Mouse (Mus musculus): Measurements from ENCODE around the gene Bsn.
"Not testable (repeated sequence)": the region's sequence is repeated elsewhere in the genome, so short reads cannot be mapped to it uniquely, and the experiment has no call there.

The Bsn gene

DNA sequence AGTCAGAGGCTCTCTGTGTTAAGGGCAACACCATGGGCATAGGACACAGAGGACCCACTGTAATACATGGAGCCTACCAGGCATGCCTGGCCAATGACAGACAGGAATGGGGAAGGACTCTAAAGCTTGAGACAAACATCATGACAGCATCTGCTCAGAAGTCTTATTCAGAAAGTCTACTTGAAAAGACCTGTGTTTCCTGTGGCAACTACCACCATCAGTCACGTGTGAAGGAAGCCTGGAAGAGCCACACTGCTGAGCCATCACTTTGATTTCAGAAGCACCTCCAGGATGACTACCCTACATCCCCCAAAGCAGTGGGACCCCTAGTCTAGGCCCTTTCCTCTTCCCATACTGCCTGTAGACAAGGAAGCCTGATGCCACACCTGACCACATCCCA, 39.7 kb downstream of the Bsn start:
- DNase-seq (ENCODE audit: low spot score in 2 of 2): no peak

DNA sequence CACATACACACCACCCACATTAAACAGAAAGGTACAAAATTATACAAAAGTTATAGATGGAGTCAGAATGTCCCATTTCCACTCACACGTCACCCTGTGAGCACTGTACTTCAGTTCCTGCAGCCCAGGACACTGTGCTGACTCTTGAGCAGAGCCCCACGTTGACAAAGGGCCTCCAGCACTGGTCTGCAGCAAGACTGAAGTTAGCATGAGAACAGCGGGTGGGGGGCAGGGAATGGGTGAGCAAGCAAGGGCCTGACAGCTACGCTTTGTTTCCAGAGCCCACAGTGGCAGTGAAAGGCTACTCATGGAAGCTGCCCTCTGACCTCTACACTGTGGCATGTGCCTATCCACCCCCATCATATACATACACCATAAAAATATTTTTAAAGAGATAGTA, 40.4 kb downstream of the Bsn start:
- DNase-seq (ENCODE audit: low spot score in 2 of 2): no peak

DNA sequence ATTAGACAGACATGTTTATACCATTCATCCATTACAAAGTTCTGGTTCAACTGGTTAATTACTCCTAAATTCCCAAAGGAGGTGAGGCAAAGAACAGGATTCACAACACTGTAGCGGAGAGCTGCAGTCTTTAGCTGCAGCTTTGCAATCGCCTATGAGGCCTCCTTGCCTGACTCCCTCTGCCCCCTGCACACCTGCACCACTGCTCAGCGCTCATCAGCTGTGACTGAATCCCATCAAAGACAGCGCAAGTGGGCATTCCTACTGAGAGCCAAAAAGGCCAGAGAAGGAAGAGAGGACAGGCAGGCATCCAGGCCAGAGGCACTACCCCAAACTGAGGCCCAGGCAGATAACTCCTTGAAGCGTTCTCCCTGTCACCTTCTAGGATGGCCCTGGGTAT, 42.6 kb downstream of the Bsn start:
- no peak for DNase-seq (ENCODE audit: low spot score in 2 of 2)

DNA sequence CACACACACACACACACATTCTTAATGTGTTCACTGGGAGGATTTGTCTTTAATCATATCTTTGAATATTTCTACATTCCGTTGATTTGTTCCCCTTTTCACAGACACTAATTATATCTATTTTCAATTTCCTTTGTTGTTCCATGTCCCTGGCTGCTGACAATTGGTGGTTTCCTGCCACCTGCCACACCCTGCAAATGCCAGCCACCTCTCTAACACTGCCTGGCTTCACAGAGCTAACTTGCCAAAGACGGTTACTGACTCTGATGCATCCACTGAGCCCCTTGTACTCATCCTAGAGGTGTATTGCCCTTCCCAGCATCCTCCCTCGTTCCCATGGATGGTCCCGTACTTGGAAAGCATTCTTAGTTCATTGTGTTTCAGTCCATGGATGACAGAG, 43.7 kb downstream of the Bsn start:
- DNase-seq (ENCODE audit: low spot score in 2 of 2): no peak

DNA sequence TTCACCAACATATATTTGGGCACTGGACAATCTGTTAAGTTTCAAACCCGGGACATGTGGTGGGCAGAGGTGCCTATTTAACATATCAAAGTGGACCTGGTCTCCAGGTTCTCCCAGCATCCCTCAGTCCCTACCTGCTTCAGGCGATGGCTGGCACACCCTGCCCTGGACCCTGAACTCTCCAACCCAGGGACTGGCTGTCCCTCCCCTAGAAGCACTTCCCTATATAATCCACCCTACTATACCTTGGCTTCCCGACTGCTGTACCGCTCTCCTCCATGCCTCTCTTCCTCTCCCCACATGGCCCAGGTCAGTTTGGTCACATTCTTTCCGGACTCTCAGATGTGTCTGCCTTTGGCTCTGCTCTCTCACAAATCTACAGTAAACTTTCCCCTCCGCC, 44.4 kb downstream of the Bsn start:
- DNase-seq (ENCODE audit: low spot score in 2 of 2): no peak

DNA sequence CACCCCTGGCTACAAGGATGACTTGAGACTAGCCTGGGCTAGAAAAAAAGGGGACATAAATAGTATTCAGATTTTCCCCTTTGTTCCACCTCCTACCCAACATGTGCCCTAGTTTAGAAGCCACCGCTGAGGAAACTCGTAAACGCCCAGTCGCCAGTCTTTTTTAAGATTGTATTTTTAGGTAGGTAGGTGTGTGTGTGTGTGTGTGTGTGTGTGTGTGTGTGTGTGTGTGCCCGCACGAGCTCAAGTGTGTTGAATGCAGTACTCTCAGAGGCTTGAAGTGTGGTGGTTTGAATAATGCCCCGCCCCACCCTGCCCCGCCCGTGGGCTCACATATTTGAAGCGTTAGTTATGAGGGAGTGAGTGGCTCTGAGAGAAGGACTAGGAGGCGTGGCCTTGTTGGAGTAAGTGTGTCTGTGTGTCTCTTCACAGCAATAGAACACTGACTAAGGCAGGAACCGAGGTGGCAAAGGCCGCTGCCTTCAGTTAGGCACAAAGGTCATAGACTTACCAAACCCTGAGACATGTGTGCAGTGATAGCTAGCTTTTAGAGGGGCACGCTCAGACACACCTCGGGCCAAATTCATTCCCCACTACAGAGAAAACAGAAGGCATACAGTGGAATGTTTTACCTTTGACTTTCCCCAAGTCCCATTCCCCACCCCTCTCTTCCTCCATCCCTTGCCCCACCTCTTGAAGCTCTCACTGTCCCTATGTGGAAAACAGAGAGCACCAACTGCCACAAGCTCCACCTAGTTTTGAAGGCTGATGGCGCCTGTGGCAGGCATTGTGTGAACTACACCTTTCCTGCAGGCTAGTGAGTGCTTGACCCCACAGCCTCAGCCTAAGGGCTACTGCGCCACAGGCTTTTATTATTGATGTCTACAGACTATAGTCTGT, 45.6 kb downstream of the Bsn start:
- DNase-seq (ENCODE audit: low spot score in 2 of 2): no peak

DNA sequence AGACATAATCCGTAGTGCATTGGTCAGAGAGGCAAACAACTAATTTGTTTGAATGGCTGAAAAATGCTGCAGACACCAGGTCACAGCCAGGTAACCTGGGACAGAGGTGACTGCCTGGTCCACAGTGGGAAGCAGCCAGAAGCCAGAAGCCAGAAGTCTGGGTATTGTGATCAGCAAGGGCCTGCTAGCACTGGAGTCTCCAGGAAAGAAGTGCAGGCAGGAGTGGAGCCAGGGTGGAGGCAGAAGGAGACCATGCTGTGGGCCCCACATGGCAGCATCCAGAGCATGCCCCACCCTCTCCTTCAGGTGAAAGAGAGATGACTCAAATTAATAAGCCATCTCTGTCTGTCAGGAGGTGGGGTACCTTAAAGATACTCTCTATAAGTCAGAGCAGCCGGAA, 46.7 kb downstream of the Bsn start:
- DNase-seq (ENCODE audit: low spot score in 2 of 2): no peak

DNA sequence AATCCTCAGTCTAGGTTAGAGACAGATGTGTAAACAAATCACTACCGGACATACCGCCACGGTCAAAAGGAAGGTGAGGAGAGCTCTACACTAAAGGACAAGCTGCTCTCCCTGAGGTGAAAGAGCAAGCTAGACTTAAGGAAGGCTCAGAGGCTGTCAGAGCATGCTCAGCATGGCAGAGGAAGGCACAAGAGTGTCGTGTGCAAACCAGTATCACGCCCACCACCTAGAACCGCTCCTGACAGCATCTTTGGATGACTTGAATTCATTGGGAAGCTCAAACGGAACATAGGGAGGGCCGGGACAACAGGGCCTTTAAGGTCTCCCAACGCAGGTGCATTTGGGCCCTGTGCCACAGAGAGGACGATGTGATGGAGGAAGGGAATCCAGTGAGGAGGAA, 48.8 kb downstream of the Bsn start:
- DNase-seq (ENCODE audit: low spot score in 2 of 2): no peak

DNA sequence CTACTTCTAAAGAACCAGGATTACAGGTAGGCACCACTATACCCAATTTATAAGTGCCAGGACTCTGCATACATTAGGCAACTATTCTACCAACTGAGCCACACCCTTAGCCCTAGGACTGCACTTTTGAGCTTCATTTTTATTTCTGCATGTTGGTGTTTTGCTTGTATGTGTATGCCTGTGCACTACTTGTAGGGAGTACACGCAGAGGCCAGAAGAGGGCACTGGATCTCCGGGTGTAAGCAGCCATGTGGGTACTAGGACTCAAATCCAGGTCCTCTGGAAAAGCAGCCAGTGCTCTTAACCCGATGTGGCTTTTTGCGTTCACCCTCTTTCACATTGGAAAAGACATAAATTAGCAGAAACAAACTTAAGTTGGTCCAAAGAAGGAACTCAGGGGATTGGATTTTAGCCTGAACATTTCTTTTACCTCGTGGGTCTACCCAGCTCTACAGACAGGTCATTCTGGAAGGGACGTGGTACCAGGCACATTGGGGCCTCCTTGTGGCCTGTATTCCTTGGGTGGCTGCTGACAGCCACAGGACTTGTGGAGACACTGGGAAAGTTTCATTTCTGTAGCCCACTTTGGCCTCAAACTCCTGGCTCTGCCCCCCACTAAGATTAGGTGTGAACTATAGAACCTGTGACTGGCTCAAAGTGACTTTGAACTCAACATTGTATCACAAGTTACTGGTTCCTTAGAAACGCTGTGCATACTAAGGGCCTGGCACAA, 50.1 kb downstream of the Bsn start:
- DNase-seq (ENCODE audit: low spot score in 2 of 2): no peak

DNA sequence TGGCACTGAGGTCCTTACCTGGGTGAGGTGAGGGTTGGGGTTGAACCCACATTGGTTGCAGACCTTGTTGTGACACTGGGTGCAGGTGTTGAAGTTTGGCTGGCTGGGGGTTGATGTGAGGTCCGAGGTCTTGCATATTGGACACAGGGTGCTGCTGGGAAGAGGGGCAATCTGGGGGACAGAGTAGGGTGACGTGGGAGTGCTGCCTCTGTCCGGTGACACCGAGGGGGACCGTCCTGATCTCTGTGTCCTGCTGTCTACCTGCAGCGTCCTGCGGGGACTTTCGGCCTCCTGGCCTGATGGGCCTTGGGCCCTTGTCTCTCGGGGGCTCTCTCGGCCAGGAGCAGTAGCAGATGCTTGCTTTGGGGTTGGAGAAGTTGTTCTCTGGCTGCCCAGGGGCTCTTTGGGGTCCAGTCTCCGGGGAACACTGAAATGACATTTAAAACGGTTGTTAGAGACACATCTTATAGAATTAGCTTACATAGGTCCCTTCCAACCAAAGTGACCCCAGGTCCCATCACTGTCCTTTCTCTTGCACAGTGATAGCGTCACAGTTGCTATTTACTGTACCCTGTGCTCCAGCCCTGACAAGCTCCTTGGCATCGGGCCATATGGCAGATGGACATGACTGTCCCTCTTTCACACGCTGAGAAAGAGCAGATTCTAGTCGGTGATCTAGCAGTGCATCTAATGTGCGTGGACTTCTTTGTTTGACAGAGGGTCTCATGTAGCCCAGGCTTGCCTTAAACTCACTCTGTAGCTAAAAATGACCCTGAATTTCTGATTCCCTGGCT, 50.8 kb downstream of the Bsn start:
- DNase-seq (ENCODE audit: low spot score in 2 of 2): no peak

DNA sequence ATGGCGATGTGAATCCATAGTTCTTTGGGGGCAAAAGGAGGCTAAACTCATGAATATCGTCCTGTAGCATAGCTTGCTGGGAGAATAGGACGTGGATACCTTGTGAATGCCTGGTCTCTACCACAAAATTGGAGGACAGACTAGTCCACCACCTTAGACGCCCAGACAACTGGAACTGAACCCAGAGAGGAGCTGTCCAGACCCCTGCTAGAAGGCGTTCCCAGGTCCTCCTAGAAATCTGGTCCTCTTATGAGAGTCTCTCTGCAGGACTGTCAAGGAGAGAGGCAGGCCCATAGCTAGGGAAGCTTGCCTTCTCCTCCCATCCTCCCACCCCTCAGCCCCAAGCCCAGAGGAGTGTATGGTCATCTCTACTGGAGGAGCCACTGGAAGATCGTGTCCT, 52.1 kb downstream of the Bsn start:
- no peak for DNase-seq (ENCODE audit: low spot score in 2 of 2)

DNA sequence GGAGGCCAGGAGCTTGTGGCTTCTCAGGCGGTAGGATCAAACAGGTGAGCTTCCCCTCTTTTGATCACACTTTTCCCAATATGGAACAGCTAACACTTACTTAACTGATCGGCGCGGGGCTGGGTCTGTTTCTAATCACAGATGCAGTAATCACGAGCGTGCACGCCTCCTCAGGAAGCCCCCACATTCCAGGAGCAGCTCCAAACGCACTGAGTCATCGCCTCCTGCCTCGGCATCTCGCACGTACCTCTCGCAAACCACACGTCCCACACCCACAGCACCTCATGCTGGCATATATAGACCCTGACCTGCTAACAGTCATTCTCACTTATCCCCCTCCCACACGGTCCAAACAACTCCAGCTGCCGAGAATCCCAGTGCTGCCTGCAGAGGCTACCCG, 52.7 kb downstream of the Bsn start:
- DNase-seq (ENCODE audit: low spot score in 2 of 2): no peak

DNA sequence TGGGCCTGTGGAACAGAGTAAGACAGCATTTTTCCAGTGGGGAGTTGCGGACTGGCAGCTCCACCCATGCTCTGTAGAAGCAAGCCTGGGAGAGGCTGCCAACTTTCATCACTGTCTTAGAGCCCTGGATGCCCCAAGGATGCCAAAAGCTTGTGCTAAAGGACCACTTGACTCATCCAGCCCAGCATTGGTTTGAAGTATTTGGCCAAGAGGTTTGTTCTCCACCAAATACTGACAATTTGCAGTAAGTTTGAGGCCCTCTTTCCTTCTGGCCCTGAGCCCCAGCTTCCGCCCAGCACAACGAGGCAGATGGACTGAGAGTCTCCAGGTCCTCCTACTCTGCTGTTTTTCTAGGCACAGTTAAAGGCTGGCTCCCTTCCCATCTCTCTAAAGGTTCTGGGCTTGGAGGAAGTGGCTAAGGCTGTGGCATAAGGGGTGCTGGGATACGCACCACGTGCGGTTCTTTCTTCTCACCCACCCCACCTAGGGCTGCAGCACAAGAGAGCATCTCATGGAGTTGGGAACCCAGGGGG, 53.2 kb downstream of the Bsn start:
- no peak for DNase-seq (ENCODE audit: low spot score in 2 of 2)

DNA sequence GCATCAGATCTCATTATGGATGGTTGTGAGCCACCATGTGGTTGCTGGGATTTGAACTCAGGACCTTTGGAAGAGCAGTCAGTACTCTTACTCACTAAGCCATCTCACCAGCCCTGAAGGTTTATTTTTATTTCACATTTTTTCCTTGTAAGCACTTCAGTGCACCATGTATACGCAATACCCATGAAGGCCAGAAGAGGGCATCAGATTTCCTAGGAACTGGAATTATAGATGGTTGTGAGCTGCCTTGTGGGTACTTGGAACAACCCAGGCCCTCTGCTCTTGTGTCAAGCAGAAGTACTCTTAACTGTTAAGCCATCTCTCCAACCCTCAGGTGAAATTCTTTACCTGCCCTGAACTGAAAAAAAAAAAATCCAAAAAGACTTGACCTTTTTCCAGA, 54.0 kb downstream of the Bsn start:
- DNase-seq (ENCODE audit: low spot score in 2 of 2): peak in 1 of 2 experiments; percentile 26

DNA sequence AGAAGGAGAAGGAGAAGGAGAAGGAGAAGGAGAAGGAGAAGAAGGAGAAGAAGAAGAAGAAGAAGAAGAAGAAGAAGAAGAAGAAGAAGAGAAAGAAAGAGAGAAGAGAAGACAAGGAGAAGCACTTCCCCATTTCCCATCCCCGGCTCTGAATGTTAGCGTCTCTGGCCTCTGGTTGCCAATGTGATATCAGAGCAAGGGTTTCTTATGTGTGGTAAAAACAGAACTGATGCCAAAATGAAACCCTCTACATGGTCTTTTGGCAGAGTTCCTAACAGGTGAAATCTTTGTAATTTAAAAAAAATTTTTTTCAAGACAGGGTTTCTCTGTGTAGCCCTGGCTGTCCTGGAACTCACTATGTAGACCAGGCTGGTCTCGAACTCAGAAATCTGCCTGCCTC, 54.5 kb downstream of the Bsn start:
- DNase-seq (ENCODE audit: low spot score in 2 of 2): not testable (repeated sequence)

DNA sequence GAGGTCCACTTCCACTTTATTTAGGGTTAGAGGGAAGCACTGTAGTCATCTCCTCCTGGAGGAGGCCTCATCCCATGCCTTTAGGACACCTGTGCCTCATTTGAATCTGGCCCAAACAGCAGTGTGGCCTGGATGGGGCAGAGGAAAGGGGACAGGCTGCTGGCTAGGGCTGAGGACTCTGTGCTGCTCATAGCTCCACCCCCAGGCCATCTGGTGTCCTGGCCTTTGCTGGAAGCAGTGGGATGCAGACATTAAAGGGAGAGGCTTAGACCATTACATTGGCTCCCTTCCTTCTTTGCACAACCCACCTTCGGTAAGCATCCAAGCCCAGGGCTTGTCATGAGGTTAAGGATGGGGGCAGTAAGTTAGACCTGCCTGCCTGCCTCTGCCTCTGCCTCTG, 56.7 kb downstream of the Bsn start:
- DNase-seq (ENCODE audit: low spot score in 2 of 2): no peak

DNA sequence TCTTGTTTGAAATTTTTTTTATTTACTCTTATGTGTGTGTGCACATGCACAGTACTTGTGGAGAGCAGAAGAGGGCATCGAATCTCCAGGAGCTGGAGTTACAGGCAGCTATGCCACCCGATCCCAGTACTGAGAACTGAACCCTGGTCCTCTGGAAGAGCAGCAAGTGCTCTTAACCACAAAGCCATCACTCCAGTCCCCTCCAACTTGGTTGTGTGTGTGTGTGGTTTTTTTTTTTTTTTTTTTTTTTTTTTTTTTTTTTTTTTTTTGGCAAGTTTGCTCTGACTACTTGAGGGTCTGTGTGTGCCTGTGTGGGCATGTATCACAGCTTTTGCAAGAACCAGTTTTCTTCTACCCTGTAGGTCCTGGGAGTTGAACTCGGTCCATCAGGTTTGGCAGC, 57.8 kb downstream of the Bsn start:
- no peak for DNase-seq (ENCODE audit: low spot score in 2 of 2)

DNA sequence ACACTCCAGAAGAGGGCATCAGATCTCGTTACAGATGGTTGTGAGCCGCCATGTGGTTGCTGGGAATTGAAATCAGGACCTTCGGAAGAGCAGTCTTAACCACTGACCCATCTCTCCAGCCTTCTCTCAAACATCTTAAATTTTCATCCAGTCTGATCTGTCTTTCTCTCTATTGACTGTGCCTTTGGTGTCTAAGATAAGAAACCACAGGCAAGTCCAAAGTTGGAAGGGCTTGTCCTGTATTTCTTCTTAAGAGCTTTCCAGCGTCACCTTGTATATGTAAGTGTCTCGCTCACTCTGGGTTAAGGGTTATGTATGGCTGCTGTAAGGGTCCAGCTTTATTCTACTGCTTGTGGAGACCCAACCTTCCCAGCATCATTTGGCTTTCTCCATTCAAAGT, 58.7 kb downstream of the Bsn start:
- no peak for DNase-seq (ENCODE audit: low spot score in 2 of 2)

DNA sequence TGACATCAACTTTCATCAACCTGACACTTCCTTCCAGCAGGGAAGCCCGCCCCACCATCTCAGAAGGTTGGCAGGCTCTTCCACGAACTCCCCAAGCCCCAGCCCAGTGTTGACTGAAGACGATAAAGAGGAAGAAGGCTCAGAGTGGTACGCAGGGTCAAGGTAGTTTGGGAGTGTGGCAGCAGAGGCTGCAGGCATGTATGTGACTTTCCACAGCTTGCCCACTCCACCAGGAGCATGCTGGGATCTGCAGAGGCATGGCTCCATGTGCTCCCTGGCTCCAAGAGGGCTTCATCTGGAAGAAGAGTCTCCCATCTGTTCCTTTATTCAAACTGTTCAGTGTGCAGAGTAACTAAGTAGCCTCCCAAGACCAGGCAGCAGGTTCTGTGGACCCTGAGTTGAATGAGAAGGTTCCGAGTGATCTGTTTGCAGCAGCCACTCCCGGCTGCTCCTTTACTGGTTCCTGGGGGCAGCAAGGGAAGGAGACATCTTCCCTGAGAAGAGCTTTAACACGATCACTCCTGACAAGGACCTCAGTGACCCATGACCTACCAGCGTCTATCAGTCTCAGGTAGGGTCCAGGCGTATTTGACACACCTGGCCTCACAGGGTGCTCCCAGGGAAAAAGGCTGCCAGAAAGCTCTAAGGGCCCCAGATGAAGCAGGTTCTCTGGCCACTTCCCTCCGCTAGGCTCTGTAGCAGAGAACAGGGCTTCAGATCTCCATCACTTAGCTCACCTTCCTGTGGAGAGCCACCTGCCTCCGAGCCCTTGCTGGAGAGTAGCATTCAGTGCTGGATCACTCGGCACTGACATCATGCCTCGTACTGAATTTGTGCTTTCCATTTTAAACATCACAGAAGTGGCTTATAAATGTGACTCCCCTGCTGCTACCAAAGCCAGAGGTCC, 60.9 kb downstream of the Bsn start:
- no peak for DNase-seq (ENCODE audit: low spot score in 2 of 2)

DNA sequence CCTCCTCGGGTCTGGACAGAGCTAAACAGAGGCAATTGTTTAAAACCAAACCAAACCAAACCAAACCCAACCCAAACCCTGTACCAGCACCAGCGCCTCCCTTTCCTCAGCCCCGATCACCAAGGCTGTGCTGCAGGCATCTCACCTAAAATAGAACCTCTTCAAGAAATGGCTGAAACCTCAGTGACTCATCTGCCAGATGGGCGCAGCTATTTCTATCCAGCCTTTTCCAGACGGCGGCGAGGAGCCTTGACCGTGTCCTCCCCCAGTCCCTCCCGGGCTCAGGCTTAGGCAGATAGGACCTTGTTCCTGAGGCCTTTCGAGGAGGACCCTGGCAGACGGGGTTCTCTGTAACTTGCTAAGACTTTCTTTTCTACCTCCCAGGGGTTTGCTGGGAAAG, 61.9 kb downstream of the Bsn start:
- DNase-seq (ENCODE audit: low spot score in 2 of 2): no peak
